Mouse (Mus musculus) hindbrain, embryonic 11.5 days (tissue): ENCODE results near the gene Supt20. TPM values are rescaled to one million over a fixed set of nuclear protein-coding genes. Genes with fewer than 3 reads are reported as not detected.
A peak's percentile ranks its signal among the peaks of the same experiment; 100 is the strongest.

ENCODE experiments used
- ATAC-seq: fragments of 200-750 bp; cut with Nextera tagmentation; 2 replicates; pipeline ENCODE4 v1.8.0; 2017; ENCODE audit warnings: mild to moderate bottlenecking, moderate TSS enrichment, moderate library complexity; ENCODE audit not compliant: low FRiP score
- DNase-seq: peaks from one replicate; pipeline ENCODE4 v3.0.0-alpha.2; 2015; ENCODE audit warnings: low spot score
- H3K27ac ChIP-seq: fragments of 300-500 bp; sonication (generic); 2 replicates; pipeline ENCODE4 v1.5.1; 2014; ENCODE audit warnings: mild to moderate bottlenecking, low read depth, low read length
- H3K27me3 ChIP-seq: fragments of 300-500 bp; sonication (generic); 2 replicates; pipeline ENCODE4 v1.6.1; 2014; ENCODE audit warnings: mild to moderate bottlenecking, low read length, moderate library complexity, mixed read lengths; ENCODE audit not compliant: control insufficient read depth, insufficient read depth
- H3K36me3 ChIP-seq: fragments of 300-500 bp; sonication (generic); 2 replicates; pipeline ENCODE4 v1.6.1; 2014; ENCODE audit warnings: mild to moderate bottlenecking, low read length, moderate library complexity, mixed read lengths; ENCODE audit not compliant: control insufficient read depth, insufficient read depth
- H3K4me1 ChIP-seq: fragments of 300-500 bp; sonication (generic); replicated peaks from 2 replicates; pipeline ENCODE4 v1.6.1; 2014; ENCODE audit warnings: low read length, mixed read lengths; ENCODE audit not compliant: control insufficient read depth, insufficient read depth
- H3K4me2 ChIP-seq: fragments of 300-500 bp; sonication (generic); replicated peaks from 2 replicates; pipeline ENCODE4 v1.6.1; 2014; ENCODE audit warnings: mild to moderate bottlenecking, low read depth, low read length
- H3K4me3 ChIP-seq: fragments of 300-500 bp; sonication (generic); 2 replicates; pipeline ENCODE4 v1.5.1; 2014; ENCODE audit warnings: low read depth, low read length
- H3K9ac ChIP-seq: fragments of 300-500 bp; sonication (generic); 2 replicates; pipeline ENCODE4 v1.6.1; 2014; ENCODE audit warnings: low read depth, low read length
- H3K9me3 ChIP-seq: fragments of 300-500 bp; sonication (generic); 2 replicates; pipeline ENCODE4 v1.6.1; 2016; ENCODE audit warnings: low read length; ENCODE audit not compliant: control insufficient read depth
- WGBS: fragments of 180-500 bp; shearing (Covaris S2); extraction: QIAGEN DNeasy Blood & Tissue Kit; methylation state at CpG from one replicate; pipeline ENCODE4 v1.1.7; 2014; 5-methylcytosine and 5-hydroxymethylcytosine counted together
- polyA plus RNA-seq: library from polyadenylated mRNA; unstranded; fragments of >200 nt; fragmentation: Nextera tagmentation; extraction: Ambion mirVana; gene quantifications from 2 replicates; pipeline ENCODE4 v1.2.1, GENCODE M21; 2014

Supt20 gene
- polyA plus RNA-seq, 1 experiment from 2014 or later = 119 TPM

DNA sequence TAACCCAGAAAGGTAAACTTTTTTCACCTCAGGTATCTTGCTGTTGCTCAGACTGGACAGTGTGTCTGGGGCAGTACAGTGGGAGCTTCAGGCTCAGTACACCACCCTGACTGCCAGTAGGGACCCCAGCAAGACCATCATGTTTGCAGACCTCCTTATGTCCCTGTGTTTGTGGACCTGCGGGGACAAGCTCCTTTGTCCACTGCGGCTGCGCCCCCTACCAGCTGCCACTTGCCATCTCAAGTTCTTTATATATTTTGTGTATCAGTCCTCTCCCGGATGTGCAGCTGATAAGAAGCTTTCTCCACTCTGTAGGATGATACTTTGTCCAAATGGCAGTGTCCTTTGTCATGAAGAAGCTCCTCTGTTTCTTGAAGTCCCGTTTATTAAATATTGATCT lies 30.2 kb upstream of the Supt20 start:
- H3K27ac ChIP-seq = no peak overlapping the region
- 67% methylated on average over 5 of the region's 5 CpGs for WGBS
- no peak overlapping the region for H3K4me3 ChIP-seq
- no peaks in the 10 kb centered on the region for H3K27me3 ChIP-seq
- H3K9me3 ChIP-seq = no peaks in the 10 kb centered on the region
- ATAC-seq = no peak
- no peaks in the 10 kb centered on the region for H3K4me1 ChIP-seq
- no peak overlapping the region for H3K4me2 ChIP-seq
- no peak overlapping the region for H3K9ac ChIP-seq
- H3K36me3 ChIP-seq = no peaks in the 10 kb centered on the region
- no peak for DNase-seq

DNA sequence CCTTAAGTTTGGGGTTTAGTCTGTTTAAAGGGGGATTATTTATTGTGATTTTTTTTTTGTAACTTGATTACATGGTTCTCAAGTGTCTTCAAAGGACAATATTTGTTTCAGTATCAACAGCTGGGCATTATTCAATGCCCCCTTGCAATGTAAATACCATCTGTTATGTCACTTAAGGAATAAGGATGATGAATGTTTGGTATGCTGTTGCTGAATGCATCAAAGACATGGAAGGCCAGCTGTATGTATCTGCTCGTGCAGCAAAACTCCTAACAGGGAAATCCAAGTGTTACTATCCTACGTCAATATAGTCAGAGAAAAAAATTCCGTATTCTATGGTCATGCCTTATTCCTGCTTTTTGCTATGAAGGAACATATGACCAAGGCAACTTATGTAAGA lies 24.5 kb upstream of the Supt20 start:
- no peak overlapping the region for H3K27ac ChIP-seq
- no peak overlapping the region for H3K4me3 ChIP-seq
- H3K36me3 ChIP-seq = no peaks in the 10 kb centered on the region
- H3K27me3 ChIP-seq = no peaks in the 10 kb centered on the region
- H3K9ac ChIP-seq = no peak overlapping the region
- no peaks in the 10 kb centered on the region for H3K4me1 ChIP-seq
- DNase-seq (no peak), ATAC-seq (no peak)
- H3K9me3 ChIP-seq = no peaks in the 10 kb centered on the region
- WGBS = 80% methylated on average over 3 of the region's 3 CpGs
- H3K4me2 ChIP-seq = no peak overlapping the region

DNA sequence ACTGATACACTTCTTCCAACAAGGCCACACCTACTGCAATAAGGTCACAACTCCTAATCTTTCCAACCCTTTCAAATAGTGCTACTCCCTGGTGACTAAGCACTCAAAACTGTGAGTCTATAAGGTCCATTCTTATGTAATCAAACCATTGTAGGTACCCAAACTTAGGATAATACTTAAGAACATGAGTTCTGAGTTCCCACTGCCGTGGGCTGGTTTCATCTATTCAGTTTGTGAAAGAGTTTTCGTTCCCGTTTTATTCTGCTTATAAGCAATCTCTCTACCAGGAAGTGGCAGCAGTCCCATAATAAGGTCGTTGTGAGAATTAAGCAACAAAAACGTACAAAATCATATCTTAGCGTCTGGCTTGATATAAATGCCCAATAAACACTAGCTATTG lies 23.9 kb upstream of the Supt20 start:
- DNase-seq = no peak
- 90% methylated on average over 6 of the region's 6 CpGs for WGBS
- no peak overlapping the region for H3K27ac ChIP-seq
- H3K4me2 ChIP-seq = no peak overlapping the region
- H3K27me3 ChIP-seq = no peaks in the 10 kb centered on the region
- no peak overlapping the region for H3K9ac ChIP-seq
- no peaks in the 10 kb centered on the region for H3K36me3 ChIP-seq
- H3K4me1 ChIP-seq = no peaks in the 10 kb centered on the region
- no peak for ATAC-seq
- H3K4me3 ChIP-seq = no peak overlapping the region
- no peaks in the 10 kb centered on the region for H3K9me3 ChIP-seq

DNA sequence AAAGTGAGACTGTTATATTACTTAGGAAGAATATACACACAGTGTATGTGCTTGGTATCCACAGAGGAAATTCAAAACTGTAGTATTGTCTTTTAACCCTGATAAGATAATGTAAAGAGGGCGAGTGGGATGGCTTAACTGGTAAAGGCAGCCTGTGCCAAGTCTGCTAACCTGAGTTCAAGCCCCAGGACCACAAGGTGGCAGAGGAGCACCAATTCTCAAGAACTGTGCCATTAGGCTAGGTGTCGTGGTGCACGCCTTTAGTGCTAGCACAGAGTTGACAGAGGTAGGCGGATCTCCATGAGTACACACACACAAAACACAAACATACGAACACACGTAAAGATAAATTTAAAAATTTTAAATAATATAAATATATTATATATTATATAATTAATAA lies 23.0 kb upstream of the Supt20 start:
- Histone ChIP-seq H3K9ac (no peak overlapping the region), H3K27ac (no peak overlapping the region), H3K4me3 (no peak overlapping the region), H3K27me3 (no peaks in the 10 kb centered on the region), H3K4me1 (no peaks in the 10 kb centered on the region), H3K4me2 (no peak overlapping the region), H3K36me3 (no peaks in the 10 kb centered on the region), H3K9me3 (no peaks in the 10 kb centered on the region)
- 83% methylated on average over 6 of the region's 6 CpGs for WGBS
- DNase-seq (no peak), ATAC-seq (no peak)

DNA sequence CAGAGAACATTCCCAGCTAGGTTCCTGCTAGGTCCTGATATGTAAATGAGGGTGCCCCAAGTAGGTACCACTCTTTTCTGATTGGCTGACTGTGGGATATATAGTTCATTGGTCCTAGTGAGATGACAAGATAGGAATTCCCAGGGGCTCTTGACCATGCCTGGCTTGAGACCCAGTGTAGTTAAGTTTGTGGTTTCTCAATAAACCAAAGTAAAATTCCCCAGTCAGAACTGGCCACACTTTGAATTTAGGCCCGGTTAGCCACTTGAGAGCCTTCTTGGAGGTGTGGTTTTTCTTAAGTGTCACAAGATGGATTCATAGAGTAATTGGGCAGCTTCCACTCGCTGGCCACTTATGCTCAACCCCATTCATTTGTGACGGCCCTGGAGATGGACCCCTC lies 20.5 kb upstream of the Supt20 start:
- Histone ChIP-seq H3K4me3 (no peak overlapping the region), H3K4me2 (no peak overlapping the region), H3K36me3 (no peaks in the 10 kb centered on the region), H3K27ac (no peak overlapping the region), H3K9ac (no peak overlapping the region), H3K27me3 (no peaks in the 10 kb centered on the region), H3K4me1 (no peaks in the 10 kb centered on the region), H3K9me3 (no peaks in the 10 kb centered on the region)
- ATAC-seq (no peak), DNase-seq (no peak)
- WGBS = 74% methylated on average over 3 of the region's 3 CpGs

DNA sequence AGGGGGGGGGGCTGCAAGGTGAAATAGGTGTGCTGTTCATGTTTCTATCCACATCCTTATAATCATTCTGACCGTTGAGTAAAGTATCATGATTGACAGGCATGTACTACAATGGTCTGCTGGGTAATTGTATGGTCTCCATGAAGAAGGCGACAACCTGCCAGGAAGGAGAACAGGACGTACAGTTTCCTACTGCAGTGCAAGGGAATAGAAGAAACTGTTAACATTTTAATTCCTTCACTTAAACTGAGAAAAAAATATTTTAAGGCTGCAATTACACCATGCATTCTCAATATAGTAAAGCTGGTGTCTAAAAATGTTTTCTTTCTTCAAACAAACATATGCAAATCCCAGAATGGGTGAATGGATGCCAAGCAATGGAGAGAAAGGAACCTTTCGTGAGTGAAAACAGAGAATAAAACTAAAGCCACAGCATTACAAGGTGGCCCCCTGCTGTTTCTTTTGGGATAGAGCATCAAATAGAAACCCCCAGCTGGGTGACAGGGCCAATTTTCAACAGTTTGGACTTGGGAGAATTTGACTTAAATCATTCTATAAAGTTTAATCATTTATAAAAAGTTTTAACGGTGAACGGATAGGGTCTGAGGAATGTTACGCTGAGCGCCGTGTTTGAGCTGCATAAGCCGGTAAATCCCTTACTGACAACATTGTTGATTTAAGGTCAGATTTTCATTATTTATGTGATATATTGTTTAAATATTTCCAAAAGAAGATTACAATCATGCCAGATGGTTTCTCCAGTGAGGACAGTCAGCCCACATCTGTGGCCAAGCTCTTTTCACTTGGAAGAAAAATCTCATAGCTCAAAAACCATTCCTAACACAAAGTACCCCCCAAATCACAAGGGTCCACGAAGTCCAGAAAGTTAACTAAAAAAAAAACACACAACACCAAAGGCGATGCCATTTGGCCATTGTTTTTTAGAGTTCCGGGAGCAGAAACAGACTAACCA lies 19.8 kb upstream of the Supt20 start:
- H3K9ac ChIP-seq = no peak overlapping the region
- no peaks in the 10 kb centered on the region for H3K36me3 ChIP-seq
- H3K27me3 ChIP-seq = no peaks in the 10 kb centered on the region
- H3K4me3 ChIP-seq = no peak overlapping the region
- WGBS = 74% methylated on average over 13 of the region's 13 CpGs
- H3K4me2 ChIP-seq = no peak overlapping the region
- no peak; the same call in 1 of the 2 replicates for ATAC-seq
- H3K27ac ChIP-seq = no peak overlapping the region
- H3K4me1 ChIP-seq = no peaks in the 10 kb centered on the region
- H3K9me3 ChIP-seq = no peaks in the 10 kb centered on the region
- DNase-seq = peak; percentile 66

DNA sequence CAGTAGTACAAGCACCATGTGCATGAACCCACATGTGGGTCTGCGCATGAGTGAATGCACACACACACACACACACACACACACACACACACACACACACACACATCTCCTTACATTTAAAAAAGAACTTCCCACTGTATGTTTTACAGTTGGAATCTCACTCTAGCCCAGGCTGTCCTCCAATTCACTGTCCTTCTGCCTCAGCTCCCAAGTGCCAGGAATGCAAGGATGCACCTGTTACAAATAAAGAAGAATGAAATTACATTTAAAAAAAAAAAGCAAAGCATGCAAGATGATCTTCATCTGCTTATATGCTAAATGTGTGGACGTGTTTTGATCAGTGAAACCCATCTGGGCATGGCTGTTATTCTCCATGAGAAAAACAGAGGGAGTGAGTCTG lies 15.8 kb upstream of the Supt20 start:
- Histone ChIP-seq H3K27me3 (no peaks in the 10 kb centered on the region), H3K4me3 (no peak overlapping the region), H3K9me3 (no peaks in the 10 kb centered on the region), H3K4me1 (no peaks in the 10 kb centered on the region), H3K36me3 (no peaks in the 10 kb centered on the region), H3K4me2 (no peak overlapping the region), H3K9ac (no peak overlapping the region), H3K27ac (no peak overlapping the region)
- ATAC-seq (no peak), DNase-seq (no peak)
- WGBS = 79% methylated on average over 2 of the region's 2 CpGs

DNA sequence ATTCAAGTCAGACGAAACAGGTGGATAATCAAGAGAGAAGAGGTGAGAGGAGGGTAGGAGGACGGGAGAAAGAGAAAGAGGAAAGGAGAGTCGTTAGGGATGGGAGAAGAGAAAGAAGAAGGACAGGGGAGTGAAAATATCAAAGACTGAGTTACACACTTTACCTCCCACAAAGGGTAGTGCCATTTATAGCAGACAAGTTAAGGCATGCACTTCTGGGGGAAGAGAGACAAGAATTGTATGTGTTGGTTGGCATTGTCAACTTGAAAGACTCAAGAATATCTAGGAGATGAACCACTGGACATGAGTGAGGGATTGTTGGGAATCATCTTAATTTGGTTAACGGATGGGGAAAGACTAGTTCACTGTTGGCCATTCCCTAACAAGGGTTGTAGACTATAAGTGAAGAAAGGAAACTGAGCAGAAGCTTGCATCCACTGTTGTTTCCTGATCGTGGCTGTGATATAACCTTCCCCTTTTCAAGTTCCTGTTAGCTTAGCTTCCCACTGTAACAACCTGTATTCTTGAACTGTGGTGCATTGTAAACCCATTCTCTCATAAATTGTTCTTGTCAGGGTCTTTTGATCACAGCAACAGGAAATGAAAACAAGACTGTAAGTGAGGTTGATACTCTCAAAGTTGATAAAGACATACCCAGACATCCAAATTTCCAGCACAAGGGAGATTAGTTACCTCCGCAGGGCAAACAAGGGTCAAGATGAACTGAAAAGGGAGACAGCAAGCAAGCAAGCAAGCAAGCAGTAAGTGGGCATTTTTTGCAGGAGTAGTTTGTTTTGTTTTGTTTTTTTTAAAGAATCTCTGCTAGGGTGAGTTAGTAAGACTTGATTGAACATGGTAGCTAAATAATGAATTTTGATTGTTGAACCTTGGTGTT lies 11.1 kb upstream of the Supt20 start:
- H3K4me3 ChIP-seq = no peak overlapping the region
- H3K4me2 ChIP-seq = no peak overlapping the region
- no peaks in the 10 kb centered on the region for H3K9me3 ChIP-seq
- no peak overlapping the region for H3K27ac ChIP-seq
- no peaks in the 10 kb centered on the region for H3K4me1 ChIP-seq
- H3K36me3 ChIP-seq = no peaks in the 10 kb centered on the region
- no peak for DNase-seq
- H3K27me3 ChIP-seq = no peaks in the 10 kb centered on the region
- WGBS = 76% methylated on average over 6 of the region's 6 CpGs
- no peak overlapping the region for H3K9ac ChIP-seq
- ATAC-seq = no peak
